Mouse (Mus musculus): ENCODE measurements around the gene Tecr. TPM values are rescaled to one million over a fixed set of nuclear protein-coding genes. Genes with fewer than 3 reads are reported as not detected.

Tecr gene
- total RNA-seq, 2 experiments from 2014 or later = 487 to 510 TPM

- DNase-seq = peak; percentile 96 to 98
Observed at GRCm38 (mm10) chr8:83566469-83567395, 41.0 kb downstream of the Tecr start, which contains the start of gene Ndufb7. Ndufb7 (plus strand) TSS chr8:83566671.

- DNase-seq = peak in 1 of 2 experiments; percentile 11
Observed at GRCm38 (mm10) chr8:83565731-83566375, 41.9 kb downstream of the Tecr start.

GRCm38 (mm10) chr8:83563246-83563645 lies 44.5 kb downstream of the Tecr start:
- no peak for DNase-seq

- no peak for DNase-seq
Observed at GRCm38 (mm10) chr8:83562669-83563068, 45.1 kb downstream of the Tecr start.

- DNase-seq = no peak
Observed at GRCm38 (mm10) chr8:83535736-83536135, 72.0 kb downstream of the Tecr start, which contains the start of gene Olfr370. Olfr370 (plus strand) TSS chr8:83535780.

- DNase-seq = no peak
Observed at GRCm38 (mm10) chr8:83534802-83535201, 73.0 kb downstream of the Tecr start.

Other genes with a start within 250 kb of the Tecr start
- not detected for gene Clgn, start 218.1 kb downstream of the Tecr start, total RNA-seq (2021)
- gene Scoc, start 149.6 kb downstream of the Tecr start, total RNA-seq (2021) = 10 to 100 TPM; 53.3 to 56.3 TPM
- not detected for gene Olfr370, start 72.2 kb downstream of the Tecr start, total RNA-seq (2021)
- 100 to 1,000 TPM; 661 to 773 TPM for gene Ndufb7, start 41.3 kb downstream of the Tecr start, total RNA-seq (2021)
- 10 to 100 TPM; 20.0 to 22.3 TPM for gene Dnajb1, start 222 bp upstream of the Tecr start, total RNA-seq (2021)
- gene Gipc1, start 44.7 kb upstream of the Tecr start, total RNA-seq (2021) = 10 to 100 TPM; 23.1 to 27.3 TPM
- gene Ptger1, start 58.7 kb upstream of the Tecr start, total RNA-seq (2021) = under 1 TPM; 0.07 to 0.41 TPM
- gene Pkn1, start 91.2 kb upstream of the Tecr start, total RNA-seq (2021) = 10 to 100 TPM; 51.1 to 52.7 TPM
- gene Ddx39, start 107.2 kb upstream of the Tecr start, total RNA-seq (2021) = 10 to 100 TPM; 15.2 to 15.9 TPM
- gene Adgre5, start 133.4 kb upstream of the Tecr start, total RNA-seq (2021) = 10 to 100 TPM; 41.1 to 43.2 TPM